Mouse (Mus musculus) embryonic facial prominence, embryonic 14.5 days (tissue): ENCODE data around the gene Gm14137. TPM values are rescaled to one million over a fixed set of nuclear protein-coding genes. Genes with fewer than 3 reads are reported as not detected.

Experiments
- polyA plus RNA-seq: library from polyadenylated mRNA; unstranded; fragments of >200 nt; fragmentation: Nextera tagmentation; extraction: Ambion mirVana; gene quantifications from 2 replicates; pipeline ENCODE4 v1.2.1, GENCODE M21; 2014

Gene Gm14137
- polyA plus RNA-seq, 1 experiment from 2014 or later, result 1.1 TPM

Other genes starting within 250 kb of the Gm14137 start
- 51.3 and 56.0 TPM in 2 replicates for gene Chst14, start 248.0 kb upstream of the Gm14137 start, polyA plus RNA-seq
- gene Ccdc32, start 145.1 kb upstream of the Gm14137 start, polyA plus RNA-seq, result 22.6 and 23.8 TPM in 2 replicates
- 2.9 and 3.6 TPM in 2 replicates for gene Rpusd2, start 139.7 kb upstream of the Gm14137 start, polyA plus RNA-seq
- gene Knl1, start 127.4 kb upstream of the Gm14137 start, polyA plus RNA-seq, result 31.7 and 36.0 TPM in 2 replicates
- 32.6 and 39.5 TPM in 2 replicates for gene Rad51, start 61.7 kb upstream of the Gm14137 start, polyA plus RNA-seq
- gene Rmdn3, start 17.5 kb upstream of the Gm14137 start, polyA plus RNA-seq, result 34.8 and 37.5 TPM in 2 replicates
- 8.4 and 11.2 TPM in 2 replicates for gene Gchfr, start 6.7 kb upstream of the Gm14137 start, polyA plus RNA-seq
- gene Zfyve19, start 34.1 kb downstream of the Gm14137 start, polyA plus RNA-seq, result 41.0 and 43.0 TPM in 2 replicates
- 15.7 and 19.8 TPM in 2 replicates for gene Dnajc17, start 34.3 kb downstream of the Gm14137 start, polyA plus RNA-seq
- 0.38 TPM in 1 of 2 replicates, not detected in the other for gene Ppp1r14d, start 55.4 kb downstream of the Gm14137 start, polyA plus RNA-seq
- gene Spint1, start 62.9 kb downstream of the Gm14137 start, polyA plus RNA-seq, result 14.1 and 17.0 TPM in 2 replicates
- 9.8 and 10.4 TPM in 2 replicates for gene Rhov, start 96.8 kb downstream of the Gm14137 start, polyA plus RNA-seq
- 12.5 and 15.5 TPM in 2 replicates for gene Vps18, start 114.2 kb downstream of the Gm14137 start, polyA plus RNA-seq
- 5.0 and 6.8 TPM in 2 replicates for gene Dll4, start 151.3 kb downstream of the Gm14137 start, polyA plus RNA-seq
- 1.4 and 1.7 TPM in 2 replicates for gene Chac1, start 176.7 kb downstream of the Gm14137 start, polyA plus RNA-seq